Mouse (Mus musculus) cerebellum, postnatal 14 days (tissue): ENCODE data around the gene Dus3l.

Source experiments
- DNase-seq, 2 experiments: peaks; one replicate each; pipeline ENCODE4 v3.0.0; 2021; ENCODE audit warnings: mixed read lengths in 2 of 2

The Dus3l gene

DNA sequence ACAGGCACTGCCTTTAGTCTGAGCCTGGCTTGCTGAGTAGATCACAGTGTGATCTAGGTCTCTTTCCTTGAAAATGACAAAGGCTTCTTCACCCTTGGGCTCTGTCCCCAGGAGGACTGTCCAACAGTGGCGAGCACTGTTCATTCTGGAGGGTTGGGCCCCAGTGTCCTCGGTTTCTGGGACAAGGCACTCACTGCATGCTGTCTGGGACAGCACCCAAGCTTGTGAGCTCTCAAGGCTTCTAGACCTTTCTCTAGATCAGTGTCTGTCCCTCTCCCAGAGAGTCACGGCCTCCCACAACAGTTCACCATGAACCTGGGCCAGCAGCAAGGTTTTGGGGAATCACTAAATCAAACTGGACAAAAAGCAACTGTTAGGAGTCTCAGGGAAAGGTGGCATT is 28.0 kb downstream of the Dus3l start:
- no peak for DNase-seq

DNA sequence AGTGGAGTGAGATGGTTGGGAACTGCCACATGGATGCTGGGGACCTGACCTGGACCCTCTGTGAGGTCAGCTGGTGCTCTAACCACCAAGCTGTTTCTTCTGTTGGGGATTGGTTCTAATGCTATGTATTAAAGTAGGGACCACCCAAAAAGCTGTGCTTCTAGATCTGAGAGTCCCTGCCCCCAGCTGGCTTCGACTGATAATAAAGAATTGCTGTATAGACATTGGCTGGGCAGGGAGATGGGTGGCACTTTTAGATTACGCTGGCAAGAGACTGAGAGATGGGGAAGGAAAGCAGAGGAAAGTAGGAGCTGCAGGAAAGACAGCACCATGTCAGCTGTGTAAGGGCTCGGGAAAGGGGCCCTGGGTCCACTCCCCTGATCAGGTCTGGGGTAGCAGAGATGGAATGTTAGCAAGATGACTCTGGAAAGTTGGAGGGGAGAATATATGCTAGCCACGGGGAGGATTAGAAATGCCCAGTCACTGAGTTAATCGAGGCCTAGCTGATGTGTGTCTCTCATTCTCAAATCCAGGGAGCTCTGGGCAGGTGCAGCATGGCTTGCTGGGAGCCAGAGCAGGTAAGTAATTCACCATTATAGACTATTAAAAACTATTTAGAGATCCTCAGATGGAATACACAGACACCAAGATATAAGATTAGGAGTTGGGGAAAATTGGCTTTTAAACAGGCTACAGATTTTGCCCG is 29.2 kb downstream of the Dus3l start:
- DNase-seq = no peak

DNA sequence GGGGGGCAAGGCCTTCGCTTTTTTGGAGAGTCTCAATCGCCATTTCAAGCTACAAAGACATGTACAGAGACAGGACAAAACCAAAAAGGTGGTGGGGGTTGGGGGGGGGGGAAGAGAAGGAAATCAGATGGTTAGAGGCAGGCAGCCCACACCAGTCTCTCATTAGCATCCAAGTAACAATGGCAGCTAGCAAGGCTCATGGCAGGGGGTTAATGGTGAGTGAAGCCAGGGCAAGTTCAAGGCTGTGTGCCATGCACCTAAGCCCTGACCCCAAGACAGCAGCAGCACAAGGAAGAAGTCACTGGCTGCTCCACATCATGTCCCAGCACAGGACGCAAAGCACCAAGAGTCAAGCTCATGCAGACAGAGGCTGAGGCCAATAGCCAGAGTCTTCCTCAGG is 34.7 kb downstream of the Dus3l start:
- DNase-seq = no peak

DNA sequence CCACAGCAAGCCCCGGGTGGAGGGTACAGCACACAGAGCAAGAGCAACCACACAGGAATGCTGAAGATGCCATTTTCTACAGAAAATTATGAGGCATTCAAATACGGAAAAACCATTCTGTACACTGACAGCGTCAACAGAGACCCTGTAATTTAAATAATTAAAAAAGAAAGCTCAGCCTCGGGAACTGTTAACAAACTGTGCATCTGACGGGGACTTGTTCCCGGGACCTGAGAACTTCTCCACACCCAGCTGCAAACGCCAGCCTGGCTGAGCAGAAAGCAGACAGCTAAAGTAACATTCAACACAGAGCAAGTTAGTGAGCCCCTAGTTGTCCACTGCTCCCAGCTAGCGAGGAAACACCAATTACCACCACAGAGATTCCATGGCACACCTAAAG is 37.5 kb downstream of the Dus3l start:
- DNase-seq = no peak

DNA sequence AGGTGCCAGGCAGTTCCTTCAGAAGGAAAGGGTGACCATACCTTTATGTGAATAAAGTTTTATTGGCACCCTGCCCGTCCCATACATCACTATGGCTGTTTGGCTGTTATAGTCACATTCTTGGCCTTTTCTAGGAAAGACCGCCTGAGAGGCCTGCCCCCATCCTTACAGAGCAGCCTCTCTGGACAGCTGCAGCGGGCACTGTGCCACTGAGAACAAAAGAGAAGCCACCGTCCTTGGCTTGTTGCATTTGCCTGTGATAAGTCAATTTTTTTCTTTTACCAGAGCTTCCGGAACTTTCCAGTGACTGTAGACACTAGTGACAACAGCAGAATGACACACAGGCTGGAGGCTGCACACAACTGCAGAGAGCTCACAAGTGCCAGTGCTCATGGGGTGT is 40.4 kb downstream of the Dus3l start:
- no peak for DNase-seq

DNA sequence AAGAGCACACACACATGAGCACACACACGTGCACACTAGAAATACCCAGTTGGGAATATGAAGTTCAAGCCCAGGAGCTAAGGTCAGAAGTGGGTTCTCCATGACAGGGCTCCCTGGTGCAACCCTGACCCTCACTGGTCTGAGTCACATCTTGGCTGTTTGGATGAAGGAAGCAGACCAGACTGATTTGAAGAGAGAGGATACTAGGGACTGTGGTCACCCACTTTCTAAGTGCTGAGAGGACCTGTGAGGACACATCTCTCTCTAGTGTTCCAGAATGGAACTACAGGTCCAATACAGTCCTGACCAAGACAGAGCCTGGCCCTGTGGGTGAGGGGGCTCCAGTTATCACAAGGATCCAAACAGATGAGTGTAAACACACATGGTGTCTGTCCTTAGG is 41.2 kb downstream of the Dus3l start:
- no peak for DNase-seq

DNA sequence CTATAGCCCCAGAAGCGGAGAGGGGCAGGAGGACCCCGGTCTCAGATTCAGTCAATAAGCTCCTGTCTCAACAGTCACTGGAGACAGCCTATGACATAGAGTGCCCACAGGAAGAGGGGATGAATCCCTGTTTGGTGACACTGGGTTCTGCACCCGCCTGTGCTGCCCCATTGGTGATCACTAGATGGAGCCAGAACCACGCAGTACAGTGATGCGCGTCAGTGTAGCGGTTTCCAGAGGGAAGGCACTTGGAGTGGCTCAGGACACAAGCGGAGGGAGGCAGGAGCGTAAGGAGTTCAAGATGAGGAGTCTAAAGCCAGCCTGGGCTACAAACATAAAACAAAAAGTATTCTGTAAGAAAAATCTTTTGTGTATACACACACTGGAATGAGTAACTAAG is 44.0 kb downstream of the Dus3l start:
- peak; percentile 89 for DNase-seq

DNA sequence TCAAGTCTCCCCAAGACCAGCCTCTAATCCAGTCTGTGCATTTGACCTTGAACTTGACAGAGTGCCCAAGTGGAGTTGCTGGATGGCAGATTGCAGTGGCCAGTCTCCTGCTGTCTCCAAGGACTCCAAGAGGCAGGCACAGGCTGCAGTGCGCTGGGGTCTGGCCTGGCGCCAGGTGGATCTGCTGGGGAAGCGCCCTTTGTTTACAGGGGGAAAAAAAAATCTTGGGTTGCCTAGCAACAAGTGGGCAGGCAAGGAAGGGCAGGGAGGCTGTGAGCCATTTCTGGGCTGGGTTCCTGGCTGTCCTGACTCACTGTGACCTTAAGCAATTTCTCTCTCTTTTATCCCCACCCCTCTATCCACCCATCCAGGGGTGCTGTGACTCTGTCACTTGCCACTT is 45.7 kb downstream of the Dus3l start:
- peak; percentile 79 to 86 for DNase-seq

DNA sequence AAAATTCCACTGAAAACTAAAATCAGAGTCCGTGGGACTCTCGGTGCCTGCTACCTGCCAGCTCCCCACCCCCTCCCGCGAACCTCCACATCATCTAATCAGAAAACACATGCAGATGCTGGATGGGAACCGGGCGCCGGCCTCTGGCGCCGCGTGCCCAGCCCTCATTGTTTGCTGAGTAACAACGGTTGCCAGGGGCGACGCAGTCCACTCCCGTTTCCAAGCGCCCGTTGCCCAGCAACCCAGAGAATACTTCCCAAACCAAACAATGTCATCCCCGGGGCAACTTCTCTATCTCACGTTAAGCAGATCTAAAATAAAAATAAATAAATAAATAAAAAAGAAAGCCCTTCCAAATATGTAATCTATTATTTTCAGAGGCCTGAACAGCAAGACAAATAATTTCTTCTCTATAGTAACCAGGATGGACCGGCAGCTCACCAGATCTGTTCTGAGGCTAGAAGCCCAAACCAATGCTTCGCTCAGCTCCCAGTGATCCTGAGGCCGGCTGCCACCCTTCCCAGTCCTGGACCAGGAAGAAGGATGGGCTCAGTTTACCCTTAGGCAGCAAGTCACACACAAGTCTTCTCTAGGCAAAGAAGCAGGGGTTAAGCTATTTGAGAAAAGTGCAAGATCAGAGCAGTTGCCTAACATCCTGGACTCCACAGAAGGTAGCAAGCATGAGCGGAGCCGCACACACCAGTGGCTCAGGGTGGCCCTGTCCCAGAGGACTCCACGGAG is 49.9 kb downstream of the Dus3l start:
- peak; percentile 49 to 66 for DNase-seq

DNA sequence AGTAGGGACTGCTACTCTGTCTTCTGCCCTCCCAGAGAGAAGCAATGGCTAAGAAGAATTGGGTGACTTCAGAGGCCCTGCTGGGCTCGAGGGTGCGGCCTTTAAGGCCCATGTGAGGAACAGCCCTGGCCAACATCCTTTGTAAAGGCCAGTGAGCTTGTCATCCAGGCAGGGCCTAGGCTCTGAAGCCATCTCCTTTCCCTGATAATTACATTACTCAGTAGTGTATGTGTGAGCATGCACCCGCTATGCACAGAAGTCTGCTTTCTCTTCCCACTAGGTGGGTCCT is 50.4 kb downstream of the Dus3l start:
- no peak for DNase-seq

DNA sequence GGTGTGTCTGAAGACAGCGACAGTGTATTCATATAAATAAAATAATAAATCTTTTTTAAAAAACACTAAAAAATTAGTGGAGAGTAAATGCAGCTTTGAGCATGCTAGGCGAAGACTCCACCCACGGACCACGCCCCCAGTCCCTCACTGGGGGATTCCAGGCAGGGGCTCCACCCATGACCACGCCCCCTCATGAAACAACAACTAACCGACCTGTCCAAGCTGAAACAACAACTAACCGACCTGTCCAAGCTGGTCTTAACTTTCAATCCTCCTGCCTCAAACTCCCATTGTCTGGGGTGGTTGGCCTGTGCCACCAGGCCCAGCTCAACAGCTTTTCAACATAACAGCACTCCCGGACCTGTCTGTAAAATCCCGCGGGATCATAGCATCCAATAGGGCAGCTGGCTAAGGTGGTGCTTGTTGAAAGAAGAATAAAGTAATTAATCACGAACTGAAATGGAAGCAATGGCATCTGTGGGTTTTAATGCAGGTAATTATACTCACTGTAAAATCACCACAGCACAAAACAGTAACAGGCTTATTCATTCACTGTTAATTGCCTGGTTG is 53.6 kb downstream of the Dus3l start:
- no peak for DNase-seq

DNA sequence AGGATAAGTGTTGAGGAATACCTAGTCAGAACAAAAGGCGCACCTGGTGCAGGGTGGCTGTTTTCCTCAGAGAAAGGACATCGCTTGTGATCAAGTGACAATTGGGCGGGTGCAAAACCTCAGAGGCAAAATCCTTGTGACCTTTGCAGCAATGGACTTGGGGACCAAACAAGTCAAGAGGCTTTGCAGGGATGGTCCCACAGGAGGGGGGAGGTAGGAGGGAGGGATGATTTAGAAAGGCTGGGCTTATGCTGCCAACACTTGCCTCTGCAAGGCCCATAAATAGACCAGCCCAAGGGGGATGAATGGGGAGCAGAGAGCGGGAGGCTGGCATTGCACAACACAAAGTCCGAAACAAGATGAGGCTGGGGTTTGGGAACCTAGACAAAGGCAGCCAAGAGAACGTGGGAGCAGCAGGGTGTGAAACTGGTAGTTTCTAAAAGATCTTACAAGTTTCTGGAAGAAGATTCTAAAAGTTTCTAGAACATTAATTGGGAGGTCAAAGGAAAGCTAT is 54.5 kb downstream of the Dus3l start:
- DNase-seq = no peak
